Mouse (Mus musculus) hindbrain, postnatal 0 days (tissue): Measurements from ENCODE around the gene Gm17662. TPM values are rescaled to one million over a fixed set of nuclear protein-coding genes. Genes with fewer than 3 reads are reported as not detected.

Experiments used
- ATAC-seq: fragments of 200-750 bp; cut with Nextera tagmentation; 2 replicates; pipeline ENCODE4 v1.8.0; 2017; ENCODE audit warnings: mild to moderate bottlenecking, moderate TSS enrichment, moderate library complexity
- DNase-seq: peaks from one replicate; pipeline ENCODE4 v3.0.0-alpha.2; 2015; ENCODE audit warnings: low spot score
- H3K27ac ChIP-seq: fragments of 300-500 bp; sonication (generic); 2 replicates; pipeline ENCODE4 v1.5.1; 2014; ENCODE audit warnings: mild to moderate bottlenecking
- H3K27me3 ChIP-seq: fragments of 300-500 bp; sonication (generic); 2 replicates; pipeline ENCODE4 v1.6.1; 2014; ENCODE audit warnings: low read length, mixed read lengths; ENCODE audit not compliant: insufficient read depth
- H3K36me3 ChIP-seq: fragments of 300-500 bp; sonication (generic); 2 replicates; pipeline ENCODE4 v1.6.1; 2014; ENCODE audit warnings: low read length, mixed read lengths; ENCODE audit not compliant: insufficient read depth
- H3K4me1 ChIP-seq: fragments of 300-500 bp; sonication (generic); 2 replicates; pipeline ENCODE4 v1.6.1; 2014; ENCODE audit warnings: antibody characterized with exemption, low read length, mixed read lengths; ENCODE audit not compliant: insufficient read depth
- H3K4me2 ChIP-seq: fragments of 300-500 bp; sonication (generic); 2 replicates; pipeline ENCODE4 v1.6.1; 2014; ENCODE audit warnings: low read depth, mild to moderate bottlenecking, low read length, moderate library complexity, mixed read lengths
- H3K4me3 ChIP-seq: fragments of 300-500 bp; sonication (generic); 2 replicates; pipeline ENCODE4 v1.5.1; 2014; ENCODE audit warnings: low read length
- H3K9ac ChIP-seq: fragments of 300-500 bp; sonication (generic); replicated peaks from 2 replicates; pipeline ENCODE4 v1.6.1; 2014; ENCODE audit warnings: mild to moderate bottlenecking, low read length, moderate library complexity, mixed read lengths
- H3K9me3 ChIP-seq: fragments of 300-500 bp; sonication (generic); 2 replicates; pipeline ENCODE4 v1.6.1; 2016; ENCODE audit warnings: low read length, mixed read lengths
- CTCF ChIP-seq: IDR thresholded peaks from 2 replicates; pipeline ENCODE4 v1.5.1; 2016; ENCODE audit warnings: antibody characterized with exemption, control low read depth, low read depth
- WGBS: fragments of 180-500 bp; shearing (Covaris S2); extraction: QIAGEN DNeasy Blood & Tissue Kit; methylation state at CpG from one replicate; pipeline ENCODE4 v1.1.7; 2014; 5-methylcytosine and 5-hydroxymethylcytosine counted together
- polyA plus RNA-seq: library from polyadenylated mRNA; unstranded; fragments of >200 nt; fragmentation: Nextera tagmentation; extraction: Ambion mirVana; gene quantifications from 2 replicates; pipeline ENCODE4 v1.2.1, GENCODE M21; 2015
- total RNA-seq: library from RNA; depleted of rRNA; stranded (reverse); fragments of >200 nt; gene quantifications from 2 replicates; pipeline ENCODE4 v1.2.3, GENCODE M21; 2014

Gm17662 gene
- total and polyA plus RNA-seq, 2 experiments from 2014 or later: not detected

DNA sequence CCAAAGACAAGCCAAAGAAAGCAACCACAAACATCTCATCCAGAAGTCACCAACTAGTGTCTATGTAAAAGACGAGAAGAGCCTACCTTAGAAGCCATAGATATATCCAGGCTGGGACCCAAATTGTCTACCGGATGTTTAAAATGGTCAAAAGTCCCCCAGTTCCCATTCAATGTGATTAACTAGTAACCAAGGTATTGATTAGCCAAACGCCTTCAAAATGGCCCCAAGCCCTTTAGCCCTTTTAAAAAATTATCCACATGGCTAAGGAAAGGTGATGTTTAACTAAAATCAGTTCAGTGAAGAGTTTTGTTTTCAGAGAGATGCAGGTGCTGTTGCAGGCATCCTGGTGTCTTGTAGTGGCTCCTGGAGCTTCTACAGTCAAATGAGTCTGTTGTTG lies 19.2 kb downstream of the Gm17662 start, which contains the start of gene C8a:
TSS of gene C8a (minus strand) at position 76 of the 400 bp plus-strand sequence.
- Histone ChIP-seq H3K27ac (no peak within 1 kb of the TSS), H3K4me3 (no peak within 1 kb of the TSS), H3K27me3 (no peaks in the 10 kb centered on the region; the same call in 1 of the 2 replicates), H3K9me3 (no peaks in the 10 kb centered on the region), H3K9ac (no peak within 1 kb of the TSS), H3K4me2 (no peak within 1 kb of the TSS), H3K36me3 (no peaks in the 10 kb centered on the region), H3K4me1 (no peaks in the 10 kb centered on the region)
- TF ChIP-seq CTCF: no peak
- DNase-seq (no peak), ATAC-seq (no peak)
- 84% methylated on average over 3 of the region's 3 CpGs for WGBS

DNA sequence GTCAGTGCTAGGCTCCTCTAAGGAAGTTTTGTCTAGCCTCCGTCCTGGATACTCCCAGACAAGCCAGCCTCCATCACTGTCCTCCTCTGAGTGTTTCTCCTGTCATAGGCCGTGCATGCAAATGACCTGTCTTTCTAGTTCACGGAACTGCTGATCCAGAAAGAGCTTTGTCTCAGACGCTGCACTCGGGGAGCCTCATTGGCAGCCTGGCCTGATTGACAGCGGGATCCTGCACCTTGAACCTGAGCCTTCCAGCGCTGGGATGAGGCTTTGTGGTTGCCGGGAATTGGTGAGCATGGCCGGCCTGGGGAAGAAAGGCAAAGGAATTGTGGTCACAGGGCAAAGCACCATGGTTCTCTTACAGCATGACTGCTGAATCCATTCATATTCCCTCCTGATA lies 30.4 kb downstream of the Gm17662 start:
- H3K36me3 ChIP-seq: no peaks in the 10 kb centered on the region
- 0 out of 2 replicates have a peak, but pooled peaks have one; percentile 49 for ATAC-seq
- TF ChIP-seq CTCF: no peak
- peaks cover 8% of the 10 kb centered on the region; the same call in 1 of the 2 replicates for H3K4me1 ChIP-seq
- no peak overlapping the region for H3K4me3 ChIP-seq
- no peaks in the 10 kb centered on the region for H3K9me3 ChIP-seq
- no peak overlapping the region for H3K9ac ChIP-seq
- H3K27me3 ChIP-seq: no peaks in the 10 kb centered on the region
- no peak overlapping the region for H3K27ac ChIP-seq
- H3K4me2 ChIP-seq: no peak overlapping the region
- no peak for DNase-seq
- 40% methylated on average over 9 of the region's 9 CpGs for WGBS

DNA sequence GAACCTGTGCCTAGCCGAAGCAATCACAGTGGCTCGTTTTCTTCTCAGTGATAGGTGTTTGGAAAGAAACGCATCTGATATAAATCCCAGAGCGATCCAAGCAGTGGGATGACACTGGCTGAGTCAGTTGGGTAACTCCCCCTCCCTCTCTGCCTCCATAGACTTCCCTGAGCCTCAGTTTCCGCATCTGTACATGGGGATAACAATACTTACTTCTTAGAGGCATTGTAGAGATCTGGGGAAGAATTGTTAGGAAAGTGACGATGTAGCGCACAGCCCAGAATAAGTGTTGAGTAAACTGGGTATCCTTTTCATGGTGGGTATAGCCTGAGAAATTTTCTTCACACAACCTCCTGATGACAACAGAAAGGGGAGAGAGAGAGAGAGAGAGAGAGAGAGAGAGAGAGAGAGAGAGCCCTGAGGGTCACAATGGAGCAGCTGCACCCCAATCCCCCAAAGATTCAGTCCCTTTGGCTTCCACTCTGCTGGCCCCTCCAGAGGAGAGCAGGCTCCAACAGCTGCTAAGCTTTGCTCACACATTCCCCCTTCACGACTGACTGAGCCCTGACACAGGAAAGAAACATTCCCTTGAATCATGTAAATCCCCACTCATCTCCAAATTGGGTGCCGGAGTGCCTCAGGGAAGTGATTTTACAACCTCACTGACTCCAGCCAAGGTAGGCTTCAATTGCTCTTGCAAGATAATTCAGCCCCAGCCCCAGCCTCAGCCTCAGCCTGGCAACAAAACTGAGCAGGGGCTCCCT lies 31.6 kb downstream of the Gm17662 start:
- DNase-seq: no peak
- Histone ChIP-seq H3K4me1 (peaks cover 8% of the 10 kb centered on the region; the same call in 1 of the 2 replicates), H3K4me2 (no peak overlapping the region), H3K27me3 (no peaks in the 10 kb centered on the region), H3K36me3 (no peaks in the 10 kb centered on the region), H3K4me3 (no peak overlapping the region), H3K9me3 (no peaks in the 10 kb centered on the region), H3K9ac (no peak overlapping the region), H3K27ac (no peak overlapping the region)
- TF ChIP-seq CTCF: no peak
- 76% methylated on average over 9 of the region's 9 CpGs for WGBS
- no peak for ATAC-seq

DNA sequence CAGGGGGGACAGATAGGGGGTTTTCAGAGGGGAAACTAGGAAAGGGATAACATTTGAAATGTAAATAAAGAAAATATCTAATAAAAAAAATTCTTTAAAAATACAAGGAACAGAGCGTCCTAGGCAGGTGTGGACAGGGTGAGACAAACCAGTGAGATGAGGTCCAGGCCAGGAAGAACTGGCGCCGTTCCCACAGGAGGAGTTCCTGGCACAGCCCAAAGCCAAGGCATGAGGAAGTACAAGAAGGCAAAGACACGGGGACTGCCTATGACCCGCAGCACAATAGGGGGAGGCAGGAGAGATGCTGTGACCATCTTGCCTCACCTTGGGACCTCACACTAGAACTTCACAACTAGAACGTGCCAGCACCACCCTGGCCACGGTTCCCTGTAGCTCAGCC lies 34.6 kb downstream of the Gm17662 start:
- no peak for DNase-seq
- no peak overlapping the region for H3K27ac ChIP-seq
- no peak overlapping the region for H3K4me2 ChIP-seq
- no peak overlapping the region for H3K4me3 ChIP-seq
- H3K9me3 ChIP-seq: no peaks in the 10 kb centered on the region
- 83% methylated on average over 7 of the region's 7 CpGs for WGBS
- ATAC-seq: no peak
- no peak for TF ChIP-seq CTCF
- H3K27me3 ChIP-seq: no peaks in the 10 kb centered on the region
- no peaks in the 10 kb centered on the region for H3K36me3 ChIP-seq
- peaks cover 8% of the 10 kb centered on the region; the same call in 1 of the 2 replicates for H3K4me1 ChIP-seq
- no peak overlapping the region for H3K9ac ChIP-seq

DNA sequence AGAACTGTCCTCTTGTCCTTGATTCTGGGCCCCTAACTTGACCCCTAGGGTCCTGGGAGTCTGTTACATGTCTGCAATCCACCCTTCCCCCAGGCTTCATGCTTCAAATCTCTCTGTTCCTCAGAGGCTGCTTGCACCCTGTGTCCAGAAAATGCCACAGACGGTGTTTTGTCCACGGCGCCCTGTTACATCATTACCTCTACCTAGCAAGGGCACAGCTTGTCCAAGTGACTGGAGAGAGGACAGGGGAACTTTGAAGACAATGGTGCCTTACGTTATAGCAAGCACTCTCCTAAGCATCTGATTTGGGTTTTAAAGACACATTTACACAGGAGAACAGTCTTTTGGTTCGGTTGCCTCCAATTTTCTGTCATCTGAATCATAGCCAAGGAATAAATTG lies 36.5 kb downstream of the Gm17662 start:
- H3K4me3 ChIP-seq: no peak overlapping the region
- H3K9ac ChIP-seq: no peak overlapping the region
- peaks cover 7% of the 10 kb centered on the region; the same call in 1 of the 2 replicates for H3K4me1 ChIP-seq
- no peak for TF ChIP-seq CTCF
- no peaks in the 10 kb centered on the region for H3K27me3 ChIP-seq
- WGBS: 65% methylated on average over 5 of the region's 5 CpGs
- no peak overlapping the region for H3K27ac ChIP-seq
- ATAC-seq: no peak
- no peaks in the 10 kb centered on the region for H3K9me3 ChIP-seq
- no peak overlapping the region for H3K4me2 ChIP-seq
- DNase-seq: no peak
- H3K36me3 ChIP-seq: no peaks in the 10 kb centered on the region

DNA sequence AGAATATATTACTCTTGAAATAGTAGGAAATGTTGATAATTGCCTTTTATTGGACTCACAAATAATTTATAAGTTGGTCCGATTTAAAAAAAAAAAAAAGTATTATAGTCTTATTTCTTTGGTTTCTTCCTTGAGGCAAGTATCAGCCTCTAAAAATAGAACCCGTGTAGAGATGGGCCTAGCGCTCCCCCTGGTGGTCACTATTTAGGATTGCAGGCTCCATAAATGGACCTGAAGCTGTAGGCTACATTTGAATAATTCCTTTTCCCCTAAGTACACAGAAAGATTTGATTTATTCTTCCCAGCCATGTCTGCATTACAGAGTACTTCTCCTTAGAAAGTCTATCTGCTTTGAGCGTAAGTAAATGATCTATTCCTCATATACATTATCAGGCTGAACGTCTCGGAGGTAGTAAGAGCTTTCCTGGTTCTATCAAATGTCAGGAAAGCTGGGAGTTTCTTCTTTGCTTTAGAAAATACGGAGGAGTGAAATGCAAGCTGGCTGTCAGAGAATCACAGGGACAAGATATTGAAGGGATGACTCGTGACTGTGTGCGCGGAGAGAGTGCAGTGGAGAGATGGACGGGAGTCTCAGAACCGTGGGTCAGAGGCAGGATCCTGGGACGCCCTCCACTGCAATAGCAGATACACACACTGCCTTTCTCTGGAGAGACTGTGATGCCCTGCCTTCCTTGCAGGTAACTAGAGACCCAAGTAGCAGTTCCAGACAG lies 37.0 kb downstream of the Gm17662 start:
- peak; percentile 85 for DNase-seq
- Histone ChIP-seq H3K27me3 (no peaks in the 10 kb centered on the region), H3K27ac (no peak overlapping the region), H3K9me3 (no peaks in the 10 kb centered on the region), H3K36me3 (no peaks in the 10 kb centered on the region), H3K4me1 (0 out of 2 replicates have a peak, but pooled peaks cover 2% of the 10 kb centered on the region), H3K4me3 (no peak overlapping the region), H3K9ac (no peak overlapping the region), H3K4me2 (no peak overlapping the region)
- TF ChIP-seq CTCF: peak; percentile 92
- no peak for ATAC-seq
- 54% methylated on average over 13 of the region's 13 CpGs for WGBS
